Mouse (Mus musculus) midbrain, embryonic 13.5 days (tissue): ENCODE measurements around the gene Ptges3l. TPM values are rescaled to one million over a fixed set of nuclear protein-coding genes. Genes with fewer than 3 reads are reported as not detected.
"Not testable (repeated sequence)": the region's sequence is repeated elsewhere in the genome, so short reads cannot be mapped to it uniquely, and the experiment has no call there.

ENCODE experiments used
- ATAC-seq: fragments of 200-750 bp; cut with Nextera tagmentation; 2 replicates; pipeline ENCODE4 v1.8.0; 2017; ENCODE audit warnings: mild to moderate bottlenecking, moderate TSS enrichment, moderate library complexity
- H3K27ac ChIP-seq: fragments of 300-500 bp; sonication (generic); 2 replicates; pipeline ENCODE4 v1.5.1; 2015; ENCODE audit warnings: inconsistent platforms, mild to moderate bottlenecking, moderate library complexity
- H3K27me3 ChIP-seq: fragments of 300-500 bp; sonication (generic); 2 replicates; pipeline ENCODE4 v1.6.1; 2015; ENCODE audit warnings: mild to moderate bottlenecking, inconsistent platforms
- H3K36me3 ChIP-seq: fragments of 300-500 bp; sonication (generic); 2 replicates; pipeline ENCODE4 v1.6.1; 2015; ENCODE audit warnings: mild to moderate bottlenecking, inconsistent platforms
- H3K4me1 ChIP-seq: fragments of 300-500 bp; sonication (generic); replicated peaks from 2 replicates; pipeline ENCODE4 v1.6.1; 2015; ENCODE audit warnings: inconsistent platforms
- H3K4me2 ChIP-seq: fragments of 300-500 bp; sonication (generic); replicated peaks from 2 replicates; pipeline ENCODE4 v1.6.1; 2015; ENCODE audit warnings: moderate library complexity, mild to moderate bottlenecking, inconsistent platforms
- H3K4me3 ChIP-seq: fragments of 300-500 bp; sonication (generic); replicated peaks from 2 replicates; pipeline ENCODE4 v1.5.1; 2015; ENCODE audit warnings: mild to moderate bottlenecking, inconsistent platforms
- H3K9ac ChIP-seq: fragments of 300-500 bp; sonication (generic); replicated peaks from 2 replicates; pipeline ENCODE4 v1.6.1; 2015; ENCODE audit warnings: mild to moderate bottlenecking, inconsistent platforms
- H3K9me3 ChIP-seq: fragments of 300-500 bp; sonication (generic); 2 replicates; pipeline ENCODE4 v1.6.1; 2016; ENCODE audit warnings: mild to moderate bottlenecking, inconsistent platforms
- WGBS: fragments of 180-500 bp; shearing (Covaris S2); methylation state at CpG from one replicate; pipeline ENCODE4 v1.1.7; 2015; 5-methylcytosine and 5-hydroxymethylcytosine counted together
- microRNA-seq: library from miRNA; unstranded; fragments of <30 nt; microRNA quantifications from one replicate; pipeline ENCODE4, GENCODE M21; 2016
- polyA plus RNA-seq: library from polyadenylated mRNA; unstranded; fragments of >200 nt; fragmentation: Nextera tagmentation; extraction: Ambion mirVana; gene quantifications from 2 replicates; pipeline ENCODE4 v1.2.1, GENCODE M21; 2015

The Ptges3l gene
- polyA plus RNA-seq, 1 experiment from 2014 or later = 2.6 TPM

GRCm38 (mm10) chr11:101415306-101415705 is 9.8 kb downstream of the Ptges3l start:
- no peaks in the 10 kb centered on the region for H3K9me3 ChIP-seq
- no peak overlapping the region for H3K27ac ChIP-seq
- peaks cover 36% of the 10 kb centered on the region for H3K36me3 ChIP-seq
- no peak overlapping the region for H3K4me3 ChIP-seq
- 91% methylated on average over 2 of the region's 2 CpGs for WGBS
- no peak for ATAC-seq
- no peak overlapping the region for H3K9ac ChIP-seq
- no peak overlapping the region for H3K4me2 ChIP-seq
- peaks cover 15% of the 10 kb centered on the region for H3K4me1 ChIP-seq
- no peaks in the 10 kb centered on the region for H3K27me3 ChIP-seq

DNA sequence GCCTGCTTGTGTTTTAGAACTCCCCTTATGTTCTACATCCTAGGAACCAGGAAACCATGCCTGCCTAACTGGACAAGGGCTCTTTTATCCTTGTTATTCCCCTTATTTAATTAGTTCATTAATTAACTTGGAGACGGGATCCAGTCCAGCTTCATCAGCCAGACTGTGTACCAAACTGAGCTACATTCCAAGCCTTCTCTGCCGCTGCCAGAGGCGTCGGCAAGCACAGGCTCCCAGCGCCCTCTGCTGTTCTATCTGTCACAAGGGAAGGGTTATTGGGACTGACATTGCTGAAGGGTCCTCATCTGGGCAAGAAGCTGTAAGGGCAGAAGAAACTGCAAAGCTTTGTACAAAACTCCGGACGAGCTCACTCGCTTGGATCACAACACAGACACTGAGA is 30.0 kb downstream of the Ptges3l start:
- Histone ChIP-seq H3K27me3 (peaks cover 3% of the 10 kb centered on the region; the same call in 1 of the 2 replicates), H3K9ac (no peak overlapping the region), H3K4me3 (no peak overlapping the region), H3K36me3 (no peaks in the 10 kb centered on the region), H3K9me3 (no peaks in the 10 kb centered on the region), H3K27ac (no peak overlapping the region), H3K4me2 (no peak overlapping the region), H3K4me1 (no peaks in the 10 kb centered on the region)
- 9% methylated on average over 8 of the region's 8 CpGs for WGBS
- no peak for ATAC-seq

DNA sequence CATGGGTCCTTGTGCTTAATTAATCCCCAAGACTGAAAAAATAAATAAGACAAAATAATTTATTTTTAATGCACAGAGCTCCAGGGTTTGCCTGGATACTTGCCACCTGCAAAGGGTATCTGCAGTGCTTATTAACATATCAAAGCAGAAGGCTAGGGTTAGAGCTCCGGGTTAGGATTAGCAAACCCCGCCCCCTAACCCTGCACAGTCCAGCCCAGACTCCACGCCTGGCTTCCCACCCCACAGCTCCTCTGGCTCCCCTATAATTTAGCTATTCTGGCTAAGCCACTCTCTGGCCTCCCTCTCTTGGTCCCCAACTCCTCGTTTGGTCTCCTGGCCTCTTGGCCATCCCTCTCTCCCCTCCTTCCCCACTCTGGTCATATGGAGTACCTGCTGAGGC is 43.3 kb downstream of the Ptges3l start:
- Histone ChIP-seq H3K9me3 (no peaks in the 10 kb centered on the region), H3K4me2 (no peak overlapping the region), H3K4me3 (no peak overlapping the region), H3K4me1 (peaks cover 4% of the 10 kb centered on the region), H3K27ac (no peak overlapping the region), H3K36me3 (no peaks in the 10 kb centered on the region), H3K27me3 (no peaks in the 10 kb centered on the region), H3K9ac (no peak overlapping the region)
- WGBS = 4% methylated on average over 4 of the region's 4 CpGs
- no peak; the same call in 1 of the 2 replicates for ATAC-seq

DNA sequence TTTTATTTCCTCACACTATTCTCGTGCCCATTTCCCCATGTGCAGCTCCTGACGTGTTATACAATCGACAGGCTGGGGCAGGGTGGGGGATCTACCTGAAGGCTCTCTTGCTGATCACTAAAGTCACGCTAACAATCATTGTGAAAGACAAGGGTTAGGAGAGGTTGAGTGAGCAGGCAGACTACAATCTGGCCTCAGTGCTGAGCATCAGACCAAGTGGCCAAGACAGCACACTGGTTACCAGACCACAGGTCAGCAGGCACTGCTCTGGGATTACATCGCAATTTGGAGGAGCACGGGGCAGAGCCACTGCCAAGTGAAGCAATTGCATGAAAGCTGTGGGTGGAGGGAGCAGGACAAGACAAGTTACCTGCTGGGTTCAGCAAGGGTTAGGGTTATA is 46.2 kb downstream of the Ptges3l start:
- H3K9ac ChIP-seq = no peak overlapping the region
- no peak for ATAC-seq
- H3K4me1 ChIP-seq = peaks cover 4% of the 10 kb centered on the region
- no peak overlapping the region for H3K4me2 ChIP-seq
- no peaks in the 10 kb centered on the region for H3K9me3 ChIP-seq
- H3K27me3 ChIP-seq = no peaks in the 10 kb centered on the region
- H3K36me3 ChIP-seq = no peaks in the 10 kb centered on the region
- H3K27ac ChIP-seq = no peak overlapping the region
- H3K4me3 ChIP-seq = no peak overlapping the region
- 86% methylated on average over 6 of the region's 6 CpGs for WGBS

DNA sequence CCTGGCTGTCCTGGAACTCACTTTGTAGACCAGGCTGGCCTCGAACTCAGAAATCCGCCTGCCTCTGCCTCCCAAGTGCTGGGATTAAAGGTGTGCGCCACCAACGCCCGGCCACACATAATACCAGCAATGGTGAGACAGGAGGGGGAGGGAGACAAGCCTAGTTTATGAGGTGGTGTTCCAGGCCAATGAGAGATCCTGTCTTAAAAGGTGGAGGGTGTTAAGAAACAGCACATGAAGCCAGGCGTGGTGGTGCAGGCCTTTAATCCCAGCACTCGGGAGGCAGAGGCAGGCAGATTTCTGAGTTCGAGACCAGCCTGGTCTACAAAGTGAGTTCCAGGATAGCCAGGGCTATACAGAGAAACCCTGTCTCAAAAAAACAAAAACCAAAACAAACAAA is 46.9 kb downstream of the Ptges3l start:
- not testable (repeated sequence) for H3K27me3 ChIP-seq, H3K36me3 ChIP-seq, H3K4me1 ChIP-seq, H3K27ac ChIP-seq, ATAC-seq, H3K4me3 ChIP-seq, H3K9ac ChIP-seq, H3K9me3 ChIP-seq, H3K4me2 ChIP-seq
- WGBS = 92% methylated on average over 8 of the region's 8 CpGs

GRCm38 (mm10) chr11:101374421-101374938 is 50.7 kb downstream of the Ptges3l start:
- Histone ChIP-seq H3K4me3 (no peak overlapping the region), H3K36me3 (no peaks in the 10 kb centered on the region), H3K4me2 (no peak overlapping the region), H3K27ac (no peak overlapping the region), H3K9me3 (no peaks in the 10 kb centered on the region), H3K9ac (no peak overlapping the region), H3K27me3 (no peaks in the 10 kb centered on the region), H3K4me1 (no peaks in the 10 kb centered on the region)
- 72% methylated on average over 7 of the region's 7 CpGs for WGBS
- no peak for ATAC-seq

- Histone ChIP-seq H3K36me3 (no peaks in the 10 kb centered on the region), H3K4me2 (no peak overlapping the region), H3K9ac (no peak overlapping the region), H3K4me3 (no peak overlapping the region), H3K27me3 (no peaks in the 10 kb centered on the region), H3K4me1 (no peaks in the 10 kb centered on the region), H3K9me3 (no peaks in the 10 kb centered on the region), H3K27ac (no peak overlapping the region)
- no peak for ATAC-seq
- 82% methylated on average over 5 of the region's 5 CpGs for WGBS
These were observed 55.0 kb downstream of the Ptges3l start for GRCm38 (mm10) chr11:101370141-101370540.

Small RNAs within 50 kb of the gene (microRNA-seq; reads per million reads assigned to microRNA genes)
- not detected for gene Mir6929

Other genes with a start within 250 kb of the Ptges3l start
- gene Ccr10, start 249.9 kb downstream of the Ptges3l start, polyA plus RNA-seq = 0.19 and 0.38 TPM in 2 replicates
- gene Ezh1, start 198.9 kb downstream of the Ptges3l start, polyA plus RNA-seq = 17.6 and 17.7 TPM in 2 replicates
- gene Ramp2, start 179.3 kb downstream of the Ptges3l start, polyA plus RNA-seq = 64.4 and 65.7 TPM in 2 replicates
- 110 and 111 TPM in 2 replicates for gene Vps25, start 171.6 kb downstream of the Ptges3l start, polyA plus RNA-seq
- gene Wnk4, start 164.8 kb downstream of the Ptges3l start, polyA plus RNA-seq = 7.2 and 7.5 TPM in 2 replicates
- 1.2 and 1.3 TPM in 2 replicates for gene Cntd1, start 146.3 kb downstream of the Ptges3l start, polyA plus RNA-seq
- 210 and 213 TPM in 2 replicates for gene Coa3, start 146.2 kb downstream of the Ptges3l start, polyA plus RNA-seq
- 178 and 194 TPM in 2 replicates for gene Becn1, start 123.0 kb downstream of the Ptges3l start, polyA plus RNA-seq
- 126 and 134 TPM in 2 replicates for gene Psme3, start 109.1 kb downstream of the Ptges3l start, polyA plus RNA-seq
- 2.4 and 2.5 TPM in 2 replicates for gene Aoc2, start 100.3 kb downstream of the Ptges3l start, polyA plus RNA-seq
- not detected in 2 replicates for gene Aoc3, start 94.7 kb downstream of the Ptges3l start, polyA plus RNA-seq
- not detected in 2 replicates for gene G6pc, start 57.8 kb downstream of the Ptges3l start, polyA plus RNA-seq
- 94.8 and 101 TPM in 2 replicates for gene Aarsd1, start 7.7 kb downstream of the Ptges3l start, polyA plus RNA-seq
- 6.6 and 8.5 TPM in 2 replicates for gene Gm27029, start 537 bp downstream of the Ptges3l start, polyA plus RNA-seq
- gene Rundc1, start 248 bp downstream of the Ptges3l start, polyA plus RNA-seq = 26.2 and 26.4 TPM in 2 replicates
- 303 and 310 TPM in 2 replicates for gene Rpl27, start 17.0 kb upstream of the Ptges3l start, polyA plus RNA-seq
- gene Ifi35, start 23.1 kb upstream of the Ptges3l start, polyA plus RNA-seq = 2.2 and 2.3 TPM in 2 replicates
- 102 and 117 TPM in 2 replicates for gene Rnd2, start 39.7 kb upstream of the Ptges3l start, polyA plus RNA-seq
- gene Vat1, start 40.9 kb upstream of the Ptges3l start, polyA plus RNA-seq = 79.5 and 91.5 TPM in 2 replicates
- 4.7 and 5.3 TPM in 2 replicates for gene Brca1, start 126.6 kb upstream of the Ptges3l start, polyA plus RNA-seq
- gene Nbr1, start 126.8 kb upstream of the Ptges3l start, polyA plus RNA-seq = 113 and 116 TPM in 2 replicates
- gene Tmem106a, start 156.9 kb upstream of the Ptges3l start, polyA plus RNA-seq = 2.1 and 2.7 TPM in 2 replicates
- not detected in 2 replicates for gene Gm11634, start 173.9 kb upstream of the Ptges3l start, polyA plus RNA-seq
- 21.7 and 24.8 TPM in 2 replicates for gene Rdm1, start 201.9 kb upstream of the Ptges3l start, polyA plus RNA-seq
- gene Arl4d, start 240.2 kb upstream of the Ptges3l start, polyA plus RNA-seq = 5.1 and 8.4 TPM in 2 replicates